Mouse (Mus musculus): ENCODE measurements around the gene Pde1a.

DNA sequence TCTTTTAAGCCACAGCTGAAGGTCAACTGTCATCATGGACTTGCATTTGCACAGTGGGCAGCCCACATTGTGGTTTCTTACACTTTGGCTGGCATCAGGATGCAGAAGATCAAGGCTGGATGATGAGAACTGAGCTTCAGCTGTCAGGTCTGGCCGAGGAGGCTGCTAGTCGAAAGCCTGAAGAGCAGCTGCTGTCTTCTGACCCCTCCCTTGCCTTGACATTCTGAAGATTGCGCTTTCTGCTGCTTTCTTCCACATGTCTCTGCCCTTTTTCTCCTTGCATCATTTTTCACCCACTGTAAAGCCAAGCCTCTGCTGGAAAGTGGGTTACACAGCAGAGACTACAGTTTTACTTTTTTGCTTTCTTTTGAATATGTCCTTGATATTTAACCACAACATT lies 59.5 kb downstream of the Pde1a start:
- no peak for TF ChIP-seq CTCF (IDR thresholded peaks at IDR 0.05; ENCODE audit: low read depth)
- TF ChIP-seq EP300 (optimal IDR thresholded peaks at IDR 0.05), result no peak
